Mouse (Mus musculus) forebrain, postnatal 0 days (tissue): ENCODE measurements at regions not wholly inside any gene's neighbourhood (a gene's known extent, or its start where the extent isn't known, plus 50 kb on each side); places are given as distances from the start of the nearest gene placed in this dataset.

Source experiments
- ATAC-seq: fragments of 200-750 bp; cut with Nextera tagmentation; 2 replicates; pipeline ENCODE4 v1.8.0; 2017; ENCODE audit warnings: mild to moderate bottlenecking, moderate library complexity
- DNase-seq: peaks from one replicate; pipeline ENCODE4 v3.0.0-alpha.2; 2015
- H3K27ac ChIP-seq: fragments of 300-500 bp; sonication (generic); 2 replicates; pipeline ENCODE4 v1.5.1; 2014; ENCODE audit warnings: low read depth, mild to moderate bottlenecking, antibody characterized with exemption, low read length, moderate library complexity, mixed read lengths
- H3K27me3 ChIP-seq: fragments of 300-500 bp; sonication (generic); 2 replicates; pipeline ENCODE4 v1.6.1; 2014; ENCODE audit warnings: mild to moderate bottlenecking, low read length, mixed read lengths; ENCODE audit not compliant: insufficient read depth
- H3K36me3 ChIP-seq: fragments of 300-500 bp; sonication (generic); 2 replicates; pipeline ENCODE4 v1.6.1; 2014; ENCODE audit warnings: mild to moderate bottlenecking, moderate library complexity; ENCODE audit not compliant: insufficient read depth
- H3K4me1 ChIP-seq: fragments of 300-500 bp; sonication (generic); 2 replicates; pipeline ENCODE4 v1.6.1; 2014; ENCODE audit warnings: antibody characterized with exemption; ENCODE audit not compliant: insufficient read depth
- H3K4me2 ChIP-seq: fragments of 300-500 bp; sonication (generic); 2 replicates; pipeline ENCODE4 v1.6.1; 2014; ENCODE audit warnings: low read depth, mild to moderate bottlenecking, moderate library complexity
- H3K4me3 ChIP-seq: fragments of 300-500 bp; sonication (generic); 2 replicates; pipeline ENCODE4 v1.5.1; 2014; ENCODE audit warnings: low read depth, low read length, mixed read lengths
- H3K9ac ChIP-seq: fragments of 300-500 bp; sonication (generic); 2 replicates; pipeline ENCODE4 v1.6.1; 2014; ENCODE audit warnings: mild to moderate bottlenecking
- H3K9me3 ChIP-seq: fragments of 300-500 bp; sonication (generic); 2 replicates; pipeline ENCODE4 v1.6.1; 2016; ENCODE audit warnings: low read length
- CTCF ChIP-seq: sonication (generic); IDR thresholded peaks from 2 replicates; pipeline ENCODE4 v1.5.1; 2016; ENCODE audit warnings: antibody characterized with exemption, control low read depth, low read depth
- WGBS: fragments of 180-500 bp; shearing (Covaris S2); extraction: QIAGEN DNeasy Blood & Tissue Kit; methylation state at CpG from one replicate; pipeline ENCODE4 v1.1.7; 2014; 5-methylcytosine and 5-hydroxymethylcytosine counted together

DNA sequence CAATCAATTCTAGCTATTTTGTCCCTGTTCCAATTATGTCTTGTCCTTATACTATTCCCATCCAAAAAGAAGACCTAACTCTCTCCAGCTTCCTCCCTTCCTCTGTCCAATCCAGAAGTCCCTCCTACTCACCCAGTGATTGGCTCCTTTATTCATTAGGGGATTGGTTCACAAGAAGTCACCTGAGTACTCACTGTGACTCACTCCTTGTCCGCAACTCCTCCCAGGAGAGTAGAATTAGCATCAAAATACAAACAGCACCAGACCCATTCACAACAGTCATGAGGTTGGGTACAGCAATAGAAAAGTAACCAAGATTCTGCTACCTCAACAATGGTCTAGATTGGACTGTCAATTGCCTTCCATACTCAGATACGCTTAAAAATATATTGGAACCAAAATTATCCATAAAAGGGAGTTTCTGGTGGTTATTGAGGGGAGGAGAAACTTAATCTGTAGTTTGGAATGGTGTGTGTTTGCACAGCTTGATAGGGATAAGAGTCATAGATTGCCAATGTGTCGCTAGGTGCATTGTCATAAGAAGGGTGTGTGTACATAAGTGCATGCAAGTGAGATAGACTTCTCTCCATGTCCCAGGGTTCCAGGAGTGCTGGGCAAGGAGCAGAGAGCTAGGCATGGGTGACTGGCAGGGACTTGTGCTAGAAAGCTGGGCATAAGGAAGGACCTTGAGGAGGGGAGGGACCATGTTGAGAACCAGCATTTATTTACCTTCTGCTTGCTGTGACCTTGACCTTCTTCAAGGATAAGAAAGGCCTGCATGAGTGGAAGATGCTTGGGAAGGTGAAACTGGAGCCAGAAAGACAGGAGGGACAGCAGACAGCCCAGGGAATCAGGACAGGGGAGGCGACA is 187.1 kb downstream of the Gm7361 start:
- Histone ChIP-seq H3K4me1 (no peaks in the 10 kb centered on the region), H3K9ac (no peak overlapping the region), H3K27me3 (no peaks in the 10 kb centered on the region), H3K9me3 (no peaks in the 10 kb centered on the region), H3K27ac (no peak overlapping the region), H3K4me2 (no peak overlapping the region), H3K36me3 (no peaks in the 10 kb centered on the region), H3K4me3 (no peak overlapping the region)
- ATAC-seq = no peak
- DNase-seq = no peak
- no peak for TF ChIP-seq CTCF
- WGBS = 79% methylated on average over 4 of the region's 4 CpGs

DNA sequence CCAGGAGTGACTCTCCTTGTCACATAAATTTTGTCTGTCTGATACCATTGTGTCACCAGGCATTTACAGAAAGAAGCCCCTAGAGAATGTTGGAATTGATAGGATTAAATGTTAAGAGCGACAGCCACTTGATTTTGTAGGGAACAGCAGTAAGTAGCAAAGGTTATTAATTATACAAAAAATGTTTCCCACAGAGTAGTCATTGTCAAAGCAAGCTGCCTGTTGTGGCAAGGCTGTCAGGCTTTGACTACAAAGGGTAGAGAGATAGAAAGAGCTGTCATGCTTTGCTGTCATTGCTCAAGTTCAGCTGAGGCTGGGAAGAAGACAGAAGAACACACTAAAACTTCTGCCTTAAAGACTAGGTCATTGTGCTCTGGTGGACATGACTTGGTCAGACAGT is 193.8 kb downstream of the Gm7361 start:
- peak; percentile 6 for DNase-seq

DNA sequence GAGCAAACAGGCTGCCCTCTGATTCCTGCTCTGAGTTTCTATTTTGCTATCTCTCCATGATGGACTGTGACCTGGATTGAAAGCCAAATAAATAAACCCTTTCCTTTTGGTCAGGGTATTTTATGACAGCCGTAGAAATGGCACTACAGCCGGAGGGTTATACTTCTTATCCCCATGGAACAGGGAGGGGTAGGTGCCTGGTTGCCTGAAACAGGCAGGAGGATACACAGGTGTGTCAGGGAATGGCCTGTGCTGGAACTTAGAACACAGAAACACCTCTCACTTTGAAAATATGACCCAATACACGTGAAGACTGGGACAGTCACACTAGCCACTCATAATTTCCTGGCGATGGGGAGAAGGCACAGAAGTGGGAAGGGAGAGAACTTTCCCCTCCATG is 200.1 kb downstream of the Gm7361 start:
- no peak for DNase-seq
- H3K27ac ChIP-seq = no peak overlapping the region
- 90% methylated on average over 4 of the region's 4 CpGs for WGBS
- no peaks in the 10 kb centered on the region for H3K36me3 ChIP-seq
- no peaks in the 10 kb centered on the region for H3K9me3 ChIP-seq
- ATAC-seq = no peak
- H3K4me1 ChIP-seq = no peaks in the 10 kb centered on the region
- H3K9ac ChIP-seq = no peak overlapping the region
- no peak for TF ChIP-seq CTCF
- H3K27me3 ChIP-seq = no peaks in the 10 kb centered on the region
- no peak overlapping the region for H3K4me2 ChIP-seq
- no peak overlapping the region for H3K4me3 ChIP-seq

More for the DNA sequence above, 193.8 kb downstream of the Gm7361 start:
- Histone ChIP-seq H3K4me1 (no peaks in the 10 kb centered on the region), H3K9me3 (no peaks in the 10 kb centered on the region), H3K9ac (no peak overlapping the region), H3K4me3 (no peak overlapping the region), H3K27ac (no peak overlapping the region), H3K36me3 (no peaks in the 10 kb centered on the region), H3K4me2 (no peak overlapping the region), H3K27me3 (no peaks in the 10 kb centered on the region)
- 43% methylated on average over 1 of the region's 1 CpGs for WGBS
- ATAC-seq = peak; percentile 82
- TF ChIP-seq CTCF = no peak

DNA sequence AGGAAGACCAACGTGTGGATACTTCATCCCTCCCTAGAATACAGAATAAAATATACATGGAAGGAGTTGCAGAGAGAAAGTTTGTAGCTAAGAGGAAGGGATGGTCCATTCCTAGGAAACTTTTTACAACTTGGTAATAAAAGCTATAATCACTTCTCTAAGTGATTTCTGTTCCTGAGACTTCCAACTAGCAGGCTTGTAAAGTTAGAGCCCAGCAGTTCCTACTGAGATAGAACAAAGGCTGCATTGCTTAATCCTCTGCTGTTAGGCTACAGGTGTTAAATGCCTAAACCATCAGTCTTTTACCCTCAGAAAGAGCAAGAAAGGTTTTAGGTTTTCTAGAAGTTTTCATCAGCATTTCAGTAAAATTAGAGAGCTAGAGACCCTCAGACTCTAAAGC is 209.2 kb downstream of the Gm7361 start:
- H3K4me1 ChIP-seq = no peaks in the 10 kb centered on the region
- H3K9ac ChIP-seq = no peak overlapping the region
- TF ChIP-seq CTCF = no peak
- H3K4me3 ChIP-seq = no peak overlapping the region
- ATAC-seq = no peak
- DNase-seq = no peak
- no peaks in the 10 kb centered on the region for H3K36me3 ChIP-seq
- H3K27me3 ChIP-seq = no peaks in the 10 kb centered on the region
- no peak overlapping the region for H3K27ac ChIP-seq
- H3K4me2 ChIP-seq = no peak overlapping the region
- 72% methylated on average over 1 of the region's 1 CpGs for WGBS
- no peaks in the 10 kb centered on the region for H3K9me3 ChIP-seq

DNA sequence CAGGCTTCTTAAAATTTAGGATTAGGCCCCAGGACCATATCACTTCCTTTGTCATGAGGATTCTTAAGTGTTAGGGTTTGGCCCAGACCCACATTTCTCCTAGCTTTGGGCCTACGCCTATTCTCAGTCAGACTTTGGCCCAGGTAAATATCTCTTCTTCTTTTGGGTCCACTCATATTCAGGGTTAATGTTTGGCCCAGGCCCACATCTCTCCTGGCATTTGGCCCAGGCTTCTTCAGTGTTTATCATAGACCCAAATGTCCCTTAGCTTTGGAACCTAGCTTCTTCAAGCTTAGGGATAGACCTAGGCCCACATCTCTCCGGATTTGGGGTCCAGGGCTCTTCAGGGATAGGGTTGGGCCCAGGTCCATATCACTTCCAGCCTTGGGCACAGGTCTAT is 228.2 kb downstream of the Gm7361 start:
- H3K9ac ChIP-seq = no peak overlapping the region
- DNase-seq = no peak
- H3K27ac ChIP-seq = no peak overlapping the region
- H3K27me3 ChIP-seq = no peaks in the 10 kb centered on the region
- no peak for TF ChIP-seq CTCF
- no peak for ATAC-seq
- no peak overlapping the region for H3K4me3 ChIP-seq
- H3K9me3 ChIP-seq = no peaks in the 10 kb centered on the region
- H3K4me1 ChIP-seq = no peaks in the 10 kb centered on the region
- H3K36me3 ChIP-seq = no peaks in the 10 kb centered on the region
- H3K4me2 ChIP-seq = no peak overlapping the region
- 94% methylated on average over 2 of the region's 2 CpGs for WGBS

DNA sequence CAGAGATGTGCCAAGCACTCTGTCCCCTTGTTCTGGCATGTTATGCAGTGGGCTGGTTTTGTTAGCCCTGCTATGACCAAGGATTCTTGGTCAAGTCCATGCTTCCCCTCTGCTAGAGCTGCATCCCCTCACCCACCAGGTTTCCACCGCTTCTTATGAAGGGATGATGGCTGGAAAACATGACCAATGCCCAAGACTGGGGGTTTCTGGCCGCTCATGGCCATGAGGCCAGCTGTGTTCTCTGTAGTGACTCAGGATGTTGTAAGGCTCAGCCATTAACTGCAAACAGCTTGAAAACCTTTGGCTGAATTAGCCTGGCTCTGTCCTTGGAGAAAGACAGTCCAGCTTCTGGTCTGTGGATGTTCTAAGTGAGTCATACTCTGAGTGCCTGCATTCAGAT is 236.5 kb downstream of the Gm7361 start:
- Histone ChIP-seq H3K9ac (no peak overlapping the region), H3K4me3 (no peak overlapping the region), H3K9me3 (no peaks in the 10 kb centered on the region), H3K27me3 (no peaks in the 10 kb centered on the region), H3K4me1 (no peaks in the 10 kb centered on the region), H3K27ac (no peak overlapping the region), H3K4me2 (no peak overlapping the region), H3K36me3 (no peaks in the 10 kb centered on the region)
- WGBS = 85% methylated on average over 2 of the region's 2 CpGs
- TF ChIP-seq CTCF = no peak
- DNase-seq = no peak
- no peak for ATAC-seq

DNA sequence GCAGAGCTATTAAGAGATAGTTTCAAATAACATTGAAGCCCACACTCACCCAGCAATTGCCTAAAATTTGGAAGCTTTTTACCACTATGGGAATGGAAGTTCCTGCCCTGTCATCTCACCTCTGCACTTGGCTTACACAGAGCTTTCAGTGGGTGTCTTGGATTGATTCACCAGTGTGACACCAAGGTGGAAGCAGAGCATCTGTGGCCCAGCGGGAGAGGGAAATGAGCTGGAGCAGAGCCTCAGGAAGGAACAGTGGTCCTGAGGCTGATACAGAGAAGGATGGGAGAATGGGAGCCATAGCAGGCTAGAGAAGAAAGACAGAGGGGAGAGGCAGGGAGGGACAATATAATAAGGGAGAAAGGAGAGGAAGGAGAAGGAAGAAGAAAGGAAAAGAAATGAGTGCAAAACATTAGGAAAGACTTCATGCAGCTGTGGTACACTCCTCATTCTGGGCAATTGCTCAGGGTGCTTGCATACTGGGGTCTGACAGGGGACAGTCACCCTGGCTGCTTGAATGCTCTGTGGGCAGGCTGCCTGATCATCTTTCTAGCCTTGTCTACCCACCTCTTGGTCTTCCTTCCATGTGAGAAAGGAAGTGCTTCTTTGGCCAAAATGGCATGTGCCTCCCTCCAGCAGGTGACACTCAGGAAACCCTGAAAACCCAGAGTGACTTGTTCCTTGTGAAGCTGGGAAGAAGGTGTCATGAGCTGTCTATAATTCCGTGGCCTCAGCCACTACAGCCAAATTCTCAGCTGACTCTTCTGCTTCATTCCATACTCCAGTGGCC is 240.3 kb downstream of the Gm7361 start:
- Histone ChIP-seq H3K4me3 (no peak overlapping the region), H3K4me2 (no peak overlapping the region), H3K9me3 (no peaks in the 10 kb centered on the region), H3K27ac (no peak overlapping the region), H3K4me1 (no peaks in the 10 kb centered on the region), H3K27me3 (no peaks in the 10 kb centered on the region), H3K9ac (no peak overlapping the region), H3K36me3 (no peaks in the 10 kb centered on the region)
- no peak for DNase-seq
- no peak for TF ChIP-seq CTCF
- no peak for ATAC-seq
- 69% methylated on average over 2 of the region's 2 CpGs for WGBS
